Mouse (Mus musculus): ENCODE results near the gene Eif3b. TPM values are rescaled to one million over a fixed set of nuclear protein-coding genes. Genes with fewer than 3 reads are reported as not detected.
"Not testable (repeated sequence)": the region's sequence is repeated elsewhere in the genome, so short reads cannot be mapped to it uniquely, and the experiment has no call there.

The Eif3b gene
- polyA plus RNA-seq, 1 experiment = 331 TPM

GRCm38 (mm10) chr5:140454488-140454887 lies 35.4 kb downstream of the Eif3b start:
- Histone ChIP-seq H3K79me2 (ENCODE audit: control insufficient read depth, insufficient read depth) (no peaks in the 10 kb centered on the region), H3ac (ENCODE audit: control insufficient read depth, insufficient read length, low read depth) (no peak overlapping the region), H3K79me3 (ENCODE audit: low read depth) (no peaks in the 10 kb centered on the region), H3K4me3 (ENCODE audit: insufficient read depth, poor library complexity, severe bottlenecking) (no peak overlapping the region), H3K27me3 (ENCODE audit: control insufficient read depth, insufficient read depth, insufficient read length) (no peaks in the 10 kb centered on the region), H3K36me3 (ENCODE audit: control insufficient read depth, insufficient read depth) (no peaks in the 10 kb centered on the region)
- TF ChIP-seq USF1 (IDR thresholded peaks at IDR 0.05; ENCODE audit: low read depth) (no peak), FOSL1 (IDR thresholded peaks at IDR 0.05; ENCODE audit: insufficient read depth, low read length, poor library complexity, severe bottlenecking) (no peak), CEBPB (IDR thresholded peaks at IDR 0.05; ENCODE audit: low read depth) (no peak), MYOG (IDR thresholded peaks at IDR 0.05; ENCODE audit: control insufficient read depth, extremely low read depth, insufficient read length) (no peak), MAX (IDR thresholded peaks at IDR 0.05) (no peak), CTCF (IDR thresholded peaks at IDR 0.05; ENCODE audit: control insufficient read depth, insufficient read depth, insufficient read length) (no peak), MYOD1 (IDR thresholded peaks at IDR 0.05; ENCODE audit: control insufficient read depth, insufficient read length, low read depth) (no peak)

DNA sequence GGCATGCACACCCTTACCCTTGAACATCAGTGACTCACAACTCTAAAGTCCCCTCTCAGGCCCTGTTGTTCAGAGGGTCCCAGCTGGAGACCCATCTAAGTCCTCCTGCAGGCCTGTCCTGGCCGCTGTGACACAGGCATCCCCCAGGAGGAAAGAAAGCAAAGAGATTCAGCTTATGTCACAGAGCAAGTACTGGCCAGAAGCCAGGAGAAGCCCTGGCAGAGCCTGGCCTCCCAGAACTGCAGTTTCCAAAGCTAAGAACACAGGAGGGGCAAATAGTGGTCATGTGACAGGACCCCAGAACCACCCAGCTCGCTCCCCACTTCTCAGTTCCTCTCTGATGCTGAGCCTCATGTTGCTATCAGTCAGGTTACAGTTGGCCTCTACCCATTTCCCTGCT lies 36.3 kb downstream of the Eif3b start:
- Histone ChIP-seq H3K27me3 (ENCODE audit: control insufficient read depth, insufficient read depth, insufficient read length) (no peaks in the 10 kb centered on the region), H3K79me2 (ENCODE audit: control insufficient read depth, insufficient read depth) (no peaks in the 10 kb centered on the region), H3K36me3 (ENCODE audit: control insufficient read depth, insufficient read depth) (no peaks in the 10 kb centered on the region), H3K4me3 (ENCODE audit: insufficient read depth, poor library complexity, severe bottlenecking) (no peak overlapping the region), H3K79me3 (ENCODE audit: low read depth) (no peaks in the 10 kb centered on the region), H3ac (ENCODE audit: control insufficient read depth, insufficient read length, low read depth) (no peak overlapping the region)
- TF ChIP-seq MAX (IDR thresholded peaks at IDR 0.05) (no peak), MYOG (IDR thresholded peaks at IDR 0.05; ENCODE audit: control insufficient read depth, extremely low read depth, insufficient read length) (no peak), MYOD1 (IDR thresholded peaks at IDR 0.05; ENCODE audit: control insufficient read depth, insufficient read length, low read depth) (no peak), CTCF (IDR thresholded peaks at IDR 0.05; ENCODE audit: control insufficient read depth, insufficient read depth, insufficient read length) (no peak), CEBPB (IDR thresholded peaks at IDR 0.05; ENCODE audit: low read depth) (no peak)

DNA sequence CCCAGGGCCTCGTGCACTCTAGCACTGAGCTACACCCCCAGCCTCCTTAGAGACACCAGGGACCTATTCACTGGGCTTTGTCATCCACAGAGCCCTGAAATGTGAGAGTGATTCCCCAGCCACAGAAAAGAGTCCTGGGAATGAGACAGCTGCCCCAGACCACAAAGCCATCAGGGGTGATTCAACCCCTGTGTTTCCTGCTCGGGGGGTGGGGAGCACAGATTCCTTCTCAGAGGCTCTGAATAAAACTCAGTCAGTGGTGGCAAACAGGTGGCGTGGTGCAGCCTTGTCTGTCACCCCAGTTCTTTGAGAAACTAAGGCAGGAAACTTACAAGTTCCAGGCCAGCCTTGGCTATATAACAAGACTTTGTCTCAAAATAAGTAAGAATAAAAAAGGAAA lies 42.3 kb downstream of the Eif3b start:
- no peak overlapping the region for H3ac ChIP-seq (ENCODE audit: control insufficient read depth, insufficient read length, low read depth)
- no peaks in the 10 kb centered on the region for H3K36me3 ChIP-seq (ENCODE audit: control insufficient read depth, insufficient read depth)
- no peaks in the 10 kb centered on the region for H3K79me2 ChIP-seq (ENCODE audit: control insufficient read depth, insufficient read depth)
- no peaks in the 10 kb centered on the region for H3K27me3 ChIP-seq (ENCODE audit: control insufficient read depth, insufficient read depth, insufficient read length)
- no peak overlapping the region for H3K4me3 ChIP-seq (ENCODE audit: insufficient read depth, poor library complexity, severe bottlenecking)
- no peaks in the 10 kb centered on the region for H3K79me3 ChIP-seq (ENCODE audit: low read depth)
- TF ChIP-seq CEBPB (IDR thresholded peaks at IDR 0.05; ENCODE audit: low read depth) = no peak
- no peak for TF ChIP-seq USF1 (IDR thresholded peaks at IDR 0.05; ENCODE audit: low read depth)
- no peak for TF ChIP-seq MYOG (IDR thresholded peaks at IDR 0.05; ENCODE audit: control insufficient read depth, extremely low read depth, insufficient read length)
- peak; percentile 83 for TF ChIP-seq MYOD1 (IDR thresholded peaks at IDR 0.05; ENCODE audit: control insufficient read depth, insufficient read length, low read depth)

GRCm38 (mm10) chr5:140463151-140463550 lies 44.0 kb downstream of the Eif3b start:
- H3ac ChIP-seq (ENCODE audit: control insufficient read depth, insufficient read length, low read depth) = not testable (repeated sequence)

DNA sequence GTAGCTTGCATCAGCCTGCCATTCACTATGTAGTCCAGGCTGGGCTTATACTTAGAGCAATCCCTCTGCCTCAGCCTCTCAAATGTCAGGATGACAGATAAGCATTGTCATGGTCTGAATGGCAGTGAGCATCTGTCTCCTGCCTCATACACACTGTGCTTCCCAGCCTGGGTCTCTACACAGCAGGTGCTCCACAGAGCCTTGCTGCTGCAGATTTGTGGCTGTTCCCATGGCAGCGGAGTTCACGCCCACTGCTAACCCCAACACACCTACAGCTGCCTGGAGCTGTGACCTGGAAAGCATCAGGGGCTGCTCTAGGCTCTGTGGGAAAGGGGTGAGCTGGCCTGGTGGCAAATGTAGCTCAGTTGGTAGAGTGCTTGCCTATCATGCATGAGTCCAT lies 45.8 kb downstream of the Eif3b start:
- TF ChIP-seq MYOG (IDR thresholded peaks at IDR 0.05; ENCODE audit: control insufficient read depth, extremely low read depth, insufficient read length) (no peak), USF1 (IDR thresholded peaks at IDR 0.05; ENCODE audit: low read depth) (no peak), FOSL1 (IDR thresholded peaks at IDR 0.05; ENCODE audit: insufficient read depth, low read length, poor library complexity, severe bottlenecking) (no peak), CEBPB (IDR thresholded peaks at IDR 0.05; ENCODE audit: low read depth) (no peak), MAX (IDR thresholded peaks at IDR 0.05) (no peak), CTCF (IDR thresholded peaks at IDR 0.05; ENCODE audit: control insufficient read depth, insufficient read depth, insufficient read length) (no peak), MYOD1 (IDR thresholded peaks at IDR 0.05; ENCODE audit: control insufficient read depth, insufficient read length, low read depth) (no peak)
- Histone ChIP-seq H3K79me3 (ENCODE audit: low read depth) (no peaks in the 10 kb centered on the region), H3K79me2 (ENCODE audit: control insufficient read depth, insufficient read depth) (no peaks in the 10 kb centered on the region), H3K27me3 (ENCODE audit: control insufficient read depth, insufficient read depth, insufficient read length) (no peaks in the 10 kb centered on the region), H3K36me3 (ENCODE audit: control insufficient read depth, insufficient read depth) (no peaks in the 10 kb centered on the region), H3K4me3 (ENCODE audit: insufficient read depth, poor library complexity, severe bottlenecking) (no peak overlapping the region), H3ac (ENCODE audit: control insufficient read depth, insufficient read length, low read depth) (no peak overlapping the region)

More at GRCm38 (mm10) chr5:140463151-140463550, 44.0 kb downstream of the Eif3b start:
- not testable (repeated sequence) for H3K27me3 ChIP-seq (ENCODE audit: control insufficient read depth, insufficient read depth, insufficient read length); H3K79me2 ChIP-seq (ENCODE audit: control insufficient read depth, insufficient read depth); H3K4me3 ChIP-seq (ENCODE audit: insufficient read depth, poor library complexity, severe bottlenecking); H3K36me3 ChIP-seq (ENCODE audit: control insufficient read depth, insufficient read depth); H3K79me3 ChIP-seq (ENCODE audit: low read depth)

DNA sequence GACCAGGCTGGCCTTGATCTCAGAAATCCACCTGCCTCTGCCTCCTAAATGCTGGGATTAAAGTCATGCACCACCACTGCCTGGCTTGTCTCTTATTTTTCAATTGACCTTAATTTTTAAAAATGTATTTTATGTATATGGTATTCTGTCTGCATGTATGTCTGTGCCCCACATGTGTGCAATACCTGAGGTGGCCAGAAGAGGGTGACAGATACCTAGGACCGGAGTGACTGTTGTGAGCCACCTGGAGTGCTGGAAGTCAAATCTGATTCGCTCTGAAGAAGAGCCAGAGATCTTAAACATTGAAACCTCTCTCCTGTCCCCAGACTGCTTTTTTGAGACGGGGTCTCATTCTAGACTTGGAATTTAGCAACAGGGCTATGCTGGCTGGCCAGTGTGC lies 53.2 kb downstream of the Eif3b start:
- no peak overlapping the region for H3K4me3 ChIP-seq (ENCODE audit: insufficient read depth, poor library complexity, severe bottlenecking)
- no peak for TF ChIP-seq MYOG (IDR thresholded peaks at IDR 0.05; ENCODE audit: control insufficient read depth, extremely low read depth, insufficient read length)
- TF ChIP-seq USF1 (IDR thresholded peaks at IDR 0.05; ENCODE audit: low read depth) = no peak
- no peak for TF ChIP-seq MYOD1 (IDR thresholded peaks at IDR 0.05; ENCODE audit: control insufficient read depth, insufficient read length, low read depth)
- no peak for TF ChIP-seq MAX (IDR thresholded peaks at IDR 0.05)
- TF ChIP-seq CTCF (IDR thresholded peaks at IDR 0.05; ENCODE audit: control insufficient read depth, insufficient read depth, insufficient read length) = no peak
- no peak for TF ChIP-seq CEBPB (IDR thresholded peaks at IDR 0.05; ENCODE audit: low read depth)
- no peak for TF ChIP-seq FOSL1 (IDR thresholded peaks at IDR 0.05; ENCODE audit: insufficient read depth, low read length, poor library complexity, severe bottlenecking)
- H3ac ChIP-seq (ENCODE audit: control insufficient read depth, insufficient read length, low read depth) = no peak overlapping the region
- no peaks in the 10 kb centered on the region for H3K27me3 ChIP-seq (ENCODE audit: control insufficient read depth, insufficient read depth, insufficient read length)
- no peaks in the 10 kb centered on the region for H3K79me3 ChIP-seq (ENCODE audit: low read depth)
- no peaks in the 10 kb centered on the region for H3K79me2 ChIP-seq (ENCODE audit: control insufficient read depth, insufficient read depth)
- no peaks in the 10 kb centered on the region for H3K36me3 ChIP-seq (ENCODE audit: control insufficient read depth, insufficient read depth)
